Mouse (Mus musculus): Measurements from ENCODE around the gene Lats2. TPM values are rescaled to one million over a fixed set of nuclear protein-coding genes. Genes with fewer than 3 reads are reported as not detected.
A peak's percentile ranks its signal among the peaks of the same experiment; 100 is the strongest.
"Not testable (repeated sequence)": the region's sequence is repeated elsewhere in the genome, so short reads cannot be mapped to it uniquely, and the experiment has no call there.

Lats2 gene
- polyA plus RNA-seq, 1 experiment from 2014 or later: 13.8 TPM

GRCm38 (mm10) chr14:57705075-57705474 lies 53.1 kb downstream of the Lats2 start:
- H3K4me3 ChIP-seq: no peak overlapping the region
- WGBS: 83% methylated on average over 4 of the region's 4 CpGs
- no peaks in the 10 kb centered on the region for H3K9me3 ChIP-seq
- H3K36me3 ChIP-seq (replicated peaks): peaks cover 52% of the 10 kb centered on the region
- H3K27me3 ChIP-seq (ENCODE audit: poor library complexity, severe bottlenecking): no peaks in the 10 kb centered on the region
- DNase-seq (ENCODE audit: extremely low spot score, low spot score): no peak
- H3K27ac ChIP-seq: no peak overlapping the region
- peaks cover 48% of the 10 kb centered on the region for H3K4me1 ChIP-seq

DNA sequence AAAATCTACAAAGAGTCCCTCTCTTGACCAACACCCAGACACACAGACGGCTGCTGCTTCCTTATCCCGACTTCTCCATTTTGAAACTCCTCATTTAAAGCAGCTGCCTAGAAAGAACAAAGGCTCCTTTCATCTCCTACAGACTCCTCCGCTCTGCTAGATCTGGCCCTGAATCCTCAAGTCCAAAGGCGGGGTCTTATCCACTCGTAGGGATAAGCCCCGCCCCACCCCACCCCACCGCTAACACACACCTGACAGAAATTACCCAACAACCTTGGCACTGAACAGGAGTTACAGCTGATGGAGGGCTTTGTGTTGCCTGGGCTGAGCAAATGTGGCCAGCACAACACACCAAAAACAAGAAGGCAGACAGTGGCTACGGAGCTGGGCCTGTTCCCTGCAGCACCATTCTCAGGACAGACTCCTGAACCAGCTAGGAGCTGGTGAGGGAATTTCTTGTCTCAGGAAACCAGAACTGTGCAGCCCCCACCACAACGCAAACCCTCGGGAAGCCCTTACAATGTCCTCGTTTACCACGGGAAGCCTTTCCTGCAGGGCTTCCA lies 56.2 kb downstream of the Lats2 start:
- no peaks in the 10 kb centered on the region for H3K9me3 ChIP-seq
- DNase-seq (ENCODE audit: extremely low spot score, low spot score): no peak
- peak overlapping the region; percentile 78 for H3K27ac ChIP-seq
- peaks cover 17% of the 10 kb centered on the region for H3K4me1 ChIP-seq
- no peaks in the 10 kb centered on the region for H3K27me3 ChIP-seq (ENCODE audit: poor library complexity, severe bottlenecking)
- peaks cover 81% of the 10 kb centered on the region for H3K36me3 ChIP-seq (replicated peaks)
- 66% methylated on average over 12 of the region's 12 CpGs for WGBS
- no peak overlapping the region for H3K4me3 ChIP-seq

GRCm38 (mm10) chr14:57699461-57699970 lies 58.7 kb downstream of the Lats2 start:
- H3K4me3 ChIP-seq: no peak overlapping the region
- no peak for DNase-seq (ENCODE audit: extremely low spot score, low spot score)
- peaks cover 11% of the 10 kb centered on the region for H3K4me1 ChIP-seq
- no peaks in the 10 kb centered on the region for H3K27me3 ChIP-seq (ENCODE audit: poor library complexity, severe bottlenecking)
- H3K36me3 ChIP-seq (replicated peaks): peaks cover 88% of the 10 kb centered on the region
- WGBS: 97% methylated on average over 33 of the region's 33 CpGs
- no peaks in the 10 kb centered on the region for H3K9me3 ChIP-seq
- no peak overlapping the region for H3K27ac ChIP-seq

- whole genome bisulfite sequencing: 92% methylated on average over 10 of the region's 10 CpGs
- Histone ChIP-seq H3K4me1 (peaks cover 11% of the 10 kb centered on the region), H3K4me3 (no peak overlapping the region), H3K36me3 (replicated peaks) (peaks cover 91% of the 10 kb centered on the region), H3K9me3 (no peaks in the 10 kb centered on the region), H3K27me3 (ENCODE audit: poor library complexity, severe bottlenecking) (no peaks in the 10 kb centered on the region), H3K27ac (no peak overlapping the region)
- DNase-seq (ENCODE audit: extremely low spot score, low spot score): no peak
Observed at GRCm38 (mm10) chr14:57699016-57699415, 59.2 kb downstream of the Lats2 start.

- H3K4me1 ChIP-seq: no peaks in the 10 kb centered on the region
- WGBS: 94% methylated on average over 15 of the region's 15 CpGs
- DNase-seq (ENCODE audit: extremely low spot score, low spot score): no peak
- H3K27ac ChIP-seq: no peak overlapping the region
- H3K4me3 ChIP-seq: no peak overlapping the region
- no peaks in the 10 kb centered on the region for H3K27me3 ChIP-seq (ENCODE audit: poor library complexity, severe bottlenecking)
- no peaks in the 10 kb centered on the region for H3K9me3 ChIP-seq
- H3K36me3 ChIP-seq (replicated peaks): peaks cover 88% of the 10 kb centered on the region
Observed at GRCm38 (mm10) chr14:57696066-57696465, 62.1 kb downstream of the Lats2 start.

- H3K4me3 ChIP-seq: no peak overlapping the region
- H3K4me1 ChIP-seq: no peaks in the 10 kb centered on the region
- H3K36me3 ChIP-seq (replicated peaks): peaks cover 92% of the 10 kb centered on the region
- WGBS: 90% methylated on average over 8 of the region's 8 CpGs
- DNase-seq (ENCODE audit: extremely low spot score, low spot score): no peak
- no peaks in the 10 kb centered on the region for H3K9me3 ChIP-seq
- H3K27ac ChIP-seq: no peak overlapping the region
- H3K27me3 ChIP-seq (ENCODE audit: poor library complexity, severe bottlenecking): no peaks in the 10 kb centered on the region
Observed at GRCm38 (mm10) chr14:57695550-57695949, 62.6 kb downstream of the Lats2 start.

DNA sequence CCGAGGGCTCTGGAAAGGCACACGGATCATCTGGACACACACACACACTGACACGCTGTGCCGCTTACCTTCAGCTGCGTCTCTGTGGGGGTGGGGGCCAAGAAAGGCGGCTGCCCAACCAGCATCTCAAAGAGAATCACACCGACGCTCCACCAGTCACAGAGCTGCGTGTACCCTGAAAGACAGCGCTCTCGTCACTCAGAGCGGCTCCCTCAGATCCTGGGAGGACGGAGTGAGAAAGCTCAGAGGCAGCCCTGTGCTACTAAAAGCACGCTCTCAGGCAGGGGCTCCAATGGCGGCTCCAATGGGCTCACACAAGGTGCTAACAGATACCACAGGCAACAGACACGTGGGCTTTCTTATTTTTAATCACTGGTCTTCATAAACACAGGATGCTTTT lies 63.9 kb downstream of the Lats2 start:
- DNase-seq (ENCODE audit: extremely low spot score, low spot score): no peak
- WGBS: 89% methylated on average over 16 of the region's 16 CpGs

GRCm38 (mm10) chr14:57692517-57693130 lies 65.6 kb downstream of the Lats2 start:
- Histone ChIP-seq H3K27me3 (ENCODE audit: poor library complexity, severe bottlenecking) (no peaks in the 10 kb centered on the region), H3K4me1 (no peaks in the 10 kb centered on the region), H3K4me3 (no peak overlapping the region), H3K27ac (no peak overlapping the region), H3K9me3 (no peaks in the 10 kb centered on the region), H3K36me3 (replicated peaks) (peaks cover 89% of the 10 kb centered on the region)
- WGBS: 93% methylated on average over 17 of the region's 17 CpGs
- DNase-seq (ENCODE audit: extremely low spot score, low spot score): no peak

More for the DNA sequence above, 63.9 kb downstream of the Lats2 start:
- H3K4me3 ChIP-seq: no peak overlapping the region
- peaks cover 92% of the 10 kb centered on the region for H3K36me3 ChIP-seq (replicated peaks)
- no peaks in the 10 kb centered on the region for H3K27me3 ChIP-seq (ENCODE audit: poor library complexity, severe bottlenecking)
- H3K27ac ChIP-seq: no peak overlapping the region
- H3K4me1 ChIP-seq: no peaks in the 10 kb centered on the region
- H3K9me3 ChIP-seq: no peaks in the 10 kb centered on the region

DNA sequence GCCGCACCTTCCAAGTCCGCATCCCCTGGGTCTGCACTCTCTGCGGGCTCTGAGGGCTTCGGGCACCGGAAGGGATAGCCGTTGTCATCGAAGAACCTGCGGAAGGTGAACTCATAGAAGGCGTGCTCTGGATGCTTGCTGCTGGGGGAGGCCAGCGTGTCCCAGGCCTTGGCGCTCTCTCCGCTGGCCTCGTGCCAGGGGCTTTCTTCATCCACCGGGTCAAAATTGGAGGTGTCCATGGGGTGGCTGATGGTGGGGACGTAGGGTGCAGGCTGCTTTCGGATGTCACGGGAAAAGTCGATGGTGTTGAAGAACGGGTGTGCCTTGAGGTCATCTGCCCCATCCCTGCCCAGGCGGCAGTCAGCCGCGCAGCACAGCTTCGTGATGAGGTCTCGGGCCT lies 66.9 kb downstream of the Lats2 start:
- H3K36me3 ChIP-seq (replicated peaks): peaks cover 76% of the 10 kb centered on the region

DNA sequence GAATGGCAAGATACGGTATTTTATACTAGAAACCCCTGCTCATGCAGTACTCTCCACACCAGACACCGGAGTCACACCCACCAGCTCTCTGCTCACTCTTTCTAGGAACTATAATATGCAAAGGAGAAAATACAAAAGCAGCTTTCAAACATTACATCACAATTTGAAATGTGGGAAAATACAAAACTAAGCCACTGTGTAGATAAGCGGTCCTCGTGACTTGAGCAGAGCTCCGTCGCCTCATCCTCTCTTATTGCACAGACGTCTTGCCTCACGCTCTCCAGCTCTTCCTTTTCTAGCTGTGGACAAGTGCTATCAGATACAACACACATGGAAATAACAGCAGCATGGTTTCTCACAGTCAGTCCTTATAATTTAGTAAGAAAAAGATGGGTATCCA lies 67.5 kb downstream of the Lats2 start:
- DNase-seq (ENCODE audit: extremely low spot score, low spot score): no peak
- Histone ChIP-seq H3K4me3 (no peak overlapping the region), H3K36me3 (replicated peaks) (peaks cover 69% of the 10 kb centered on the region), H3K9me3 (no peaks in the 10 kb centered on the region), H3K4me1 (no peaks in the 10 kb centered on the region), H3K27me3 (ENCODE audit: poor library complexity, severe bottlenecking) (no peaks in the 10 kb centered on the region), H3K27ac (no peak overlapping the region)
- WGBS: 94% methylated on average over 8 of the region's 8 CpGs

More for the DNA sequence above, 66.9 kb downstream of the Lats2 start:
- Histone ChIP-seq H3K9me3 (no peaks in the 10 kb centered on the region), H3K27ac (no peak overlapping the region), H3K27me3 (ENCODE audit: poor library complexity, severe bottlenecking) (no peaks in the 10 kb centered on the region), H3K4me3 (no peak overlapping the region), H3K4me1 (no peaks in the 10 kb centered on the region)
- DNase-seq (ENCODE audit: extremely low spot score, low spot score): no peak
- WGBS: 93% methylated on average over 24 of the region's 24 CpGs

DNA sequence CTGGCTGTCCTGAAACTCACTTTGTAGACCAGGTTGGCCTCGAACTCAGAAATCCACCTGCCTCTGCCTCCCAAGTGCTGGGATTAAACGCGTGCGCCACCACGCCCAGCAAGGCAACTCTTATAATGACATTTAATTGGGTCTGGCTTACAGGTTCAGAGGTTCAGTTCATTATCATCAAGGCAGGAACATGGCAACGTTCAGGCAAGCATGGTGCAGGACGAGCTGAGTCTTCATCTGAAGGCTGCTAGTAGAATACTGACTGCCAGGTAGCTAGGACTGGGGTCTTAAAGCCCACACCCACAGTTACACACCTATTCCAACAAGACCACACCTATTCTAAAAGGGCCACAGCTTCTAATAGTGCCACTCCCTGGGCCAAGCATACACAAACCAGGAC lies 70.1 kb downstream of the Lats2 start:
- peaks cover 46% of the 10 kb centered on the region for H3K36me3 ChIP-seq (replicated peaks)
- H3K4me1 ChIP-seq; DNase-seq (ENCODE audit: extremely low spot score, low spot score); H3K4me3 ChIP-seq; H3K9me3 ChIP-seq; H3K27ac ChIP-seq; H3K27me3 ChIP-seq (ENCODE audit: poor library complexity, severe bottlenecking): not testable (repeated sequence)
- WGBS: 92% methylated on average over 7 of the region's 7 CpGs

DNA sequence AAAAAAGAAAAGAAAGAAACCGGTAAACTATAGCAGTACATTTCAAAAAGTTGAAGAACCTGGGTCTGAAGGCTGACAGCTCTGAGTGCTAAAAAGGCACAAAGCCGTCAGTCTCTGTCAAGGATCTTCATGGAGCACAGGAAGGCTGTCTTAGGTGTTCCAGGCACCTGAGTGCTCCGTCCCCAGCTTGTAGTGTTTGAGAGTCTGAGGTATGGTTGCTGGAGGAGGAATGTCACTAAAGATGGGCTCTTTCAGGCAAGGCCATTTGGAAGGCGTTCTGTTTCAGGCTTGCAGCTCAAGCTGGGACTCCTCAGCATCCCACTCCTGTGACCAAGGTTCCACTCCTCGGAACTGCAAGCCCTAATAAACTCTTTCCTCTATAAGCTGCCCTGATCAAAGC lies 70.7 kb downstream of the Lats2 start:
- Histone ChIP-seq H3K4me3 (no peak overlapping the region), H3K36me3 (replicated peaks) (peaks cover 41% of the 10 kb centered on the region), H3K27me3 (ENCODE audit: poor library complexity, severe bottlenecking) (no peaks in the 10 kb centered on the region), H3K27ac (no peak overlapping the region), H3K9me3 (no peaks in the 10 kb centered on the region), H3K4me1 (no peaks in the 10 kb centered on the region)
- no peak for DNase-seq (ENCODE audit: extremely low spot score, low spot score)
- 85% methylated on average over 5 of the region's 5 CpGs for WGBS

DNA sequence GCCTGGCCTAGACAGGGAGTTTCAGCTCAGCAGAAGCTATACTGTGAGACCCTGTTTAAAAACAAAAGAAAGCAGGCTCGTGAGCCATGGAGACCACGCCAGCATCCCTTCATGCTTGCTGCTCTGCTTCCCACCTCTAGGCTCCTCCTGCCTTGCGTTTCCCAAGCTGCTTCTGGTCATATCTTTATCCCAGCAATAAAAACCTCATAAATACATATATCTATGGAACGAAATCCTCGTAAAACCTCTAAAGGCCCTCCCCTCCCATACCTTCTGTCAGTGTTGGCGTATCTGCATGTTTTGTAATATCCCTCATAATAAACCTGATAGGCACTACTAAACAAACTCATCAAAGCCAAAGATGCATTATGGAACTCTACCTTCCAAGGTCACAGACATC lies 71.5 kb downstream of the Lats2 start:
- Histone ChIP-seq H3K27ac (no peak overlapping the region), H3K9me3 (no peaks in the 10 kb centered on the region), H3K36me3 (replicated peaks) (peaks cover 35% of the 10 kb centered on the region), H3K4me3 (no peak overlapping the region), H3K27me3 (ENCODE audit: poor library complexity, severe bottlenecking) (no peaks in the 10 kb centered on the region), H3K4me1 (no peaks in the 10 kb centered on the region)
- no peak for DNase-seq (ENCODE audit: extremely low spot score, low spot score)
- WGBS: 92% methylated on average over 6 of the region's 6 CpGs
